Mouse (Mus musculus): ENCODE results near the gene Plekhh2. TPM values are rescaled to one million over a fixed set of nuclear protein-coding genes. Genes with fewer than 3 reads are reported as not detected.

Gene Plekhh2
- polyA plus RNA-seq, 1 experiment from 2014 or later = 3.9 TPM

DNA sequence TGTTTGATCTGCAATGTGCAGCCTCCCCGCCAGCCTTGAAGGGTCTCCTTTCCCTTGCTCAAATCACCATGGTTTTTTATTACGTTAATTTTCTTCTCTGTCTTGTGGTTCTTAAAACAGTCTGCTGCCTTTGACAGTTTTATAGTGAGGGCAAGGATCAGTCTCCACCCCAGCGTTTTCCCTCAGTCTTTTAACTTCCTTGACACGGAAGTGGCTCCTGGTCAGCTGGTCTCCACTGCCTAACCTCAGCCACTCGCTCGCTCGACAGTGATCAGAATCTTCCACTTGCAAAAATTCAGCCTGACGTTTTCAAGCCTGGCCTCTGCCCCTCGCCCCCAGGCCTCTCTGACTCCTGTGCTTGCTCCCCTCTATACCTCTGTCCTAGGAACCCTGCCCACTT is 154.0 kb downstream of the Plekhh2 start:
- Histone ChIP-seq H3K27me3 (ENCODE audit: insufficient read depth, poor library complexity, severe bottlenecking) (peaks cover 4% of the 10 kb centered on the region; the same call in 1 of the 2 replicates), H3K4me3 (no peak overlapping the region), H3K27ac (no peak overlapping the region; the same call in 1 of the 2 replicates), H3K36me3 (no peaks in the 10 kb centered on the region), H3K4me1 (peaks cover 19% of the 10 kb centered on the region), H3K9me3 (no peaks in the 10 kb centered on the region)
- 29% methylated on average over 9 of the region's 9 CpGs for WGBS
- DNase-seq (ENCODE audit: low spot score) = no peak

DNA sequence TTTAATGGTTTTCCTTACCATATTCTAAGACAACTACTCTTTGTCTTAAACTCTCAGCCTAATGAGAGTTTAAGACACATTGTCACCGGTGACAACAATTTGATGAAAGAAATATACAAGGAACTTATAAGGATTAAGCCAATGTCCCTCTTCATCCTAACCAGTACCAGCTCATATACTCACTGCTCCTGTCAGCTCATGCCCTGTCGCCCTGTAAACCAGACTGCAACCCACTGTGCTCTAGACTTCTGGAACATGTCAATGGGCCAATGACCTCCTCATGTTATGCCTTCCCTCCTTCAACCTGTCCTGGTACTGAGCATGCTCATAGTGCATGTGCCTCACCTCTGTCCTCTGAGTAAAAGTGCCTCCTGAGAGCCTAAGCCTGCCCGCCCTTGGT is 156.2 kb downstream of the Plekhh2 start:
- WGBS = 83% methylated on average over 3 of the region's 3 CpGs
- Histone ChIP-seq H3K36me3 (no peaks in the 10 kb centered on the region), H3K9me3 (no peaks in the 10 kb centered on the region), H3K4me3 (no peak overlapping the region), H3K4me1 (peaks cover 19% of the 10 kb centered on the region), H3K27ac (no peak overlapping the region), H3K27me3 (ENCODE audit: insufficient read depth, poor library complexity, severe bottlenecking) (peaks cover 4% of the 10 kb centered on the region; the same call in 1 of the 2 replicates)
- no peak for DNase-seq (ENCODE audit: low spot score)

Other genes with a start within 250 kb of the Plekhh2 start
- gene Thada, start 45.7 kb upstream of the Plekhh2 start, polyA plus RNA-seq (2016; fragmentation: Nextera tagmentation; extraction: Ambion mirVana) = 8.2 and 9.2 TPM in 2 replicates
- gene Dync2li1, start 114.6 kb downstream of the Plekhh2 start, polyA plus RNA-seq (2016; fragmentation: Nextera tagmentation; extraction: Ambion mirVana) = 9.9 and 17.2 TPM in 2 replicates
- gene Abcg8, start 164.4 kb downstream of the Plekhh2 start, polyA plus RNA-seq (2016; fragmentation: Nextera tagmentation; extraction: Ambion mirVana) = 0.09 TPM in 1 of 2 replicates, not detected in the other
- gene Abcg5, start 171.1 kb downstream of the Plekhh2 start, polyA plus RNA-seq (2016; fragmentation: Nextera tagmentation; extraction: Ambion mirVana) = 0.65 TPM in 2 replicates